Mouse (Mus musculus): Measurements from ENCODE around the gene Adgrg1.

DNA sequence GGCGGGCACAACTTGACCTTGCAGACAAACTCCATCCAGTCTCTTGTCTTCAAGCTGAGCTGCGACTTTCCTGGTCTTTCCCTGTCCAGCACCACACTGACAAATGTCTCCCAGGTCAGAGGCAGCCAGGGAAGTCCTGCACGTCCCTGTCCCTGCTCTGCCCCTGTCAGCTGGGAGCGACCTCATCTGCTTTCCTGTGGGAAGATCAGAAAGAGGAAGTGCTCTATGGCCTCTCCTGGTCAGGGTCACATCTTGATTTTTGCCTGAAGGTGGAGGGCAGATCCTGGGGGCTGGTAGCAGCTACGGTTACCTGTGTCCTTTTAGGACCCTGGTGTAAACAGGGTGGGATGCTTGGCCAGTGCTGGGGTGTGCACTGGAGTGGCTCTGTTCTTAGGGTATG lies 40.6 kb upstream of the Adgrg1 start:
- no peak for TF ChIP-seq CTCF (IDR thresholded peaks at IDR 0.05; ENCODE audit: borderline replicate concordance, control insufficient read depth, extremely low read depth, insufficient read depth, low read length, poor library complexity)
- no peak for TF ChIP-seq POLR2A (IDR thresholded peaks at IDR 0.05; ENCODE audit: control insufficient read depth, extremely low read depth, insufficient read depth, low read length, poor library complexity)

Measured in thymus, adult 2 months (tissue).